8 mouse cellular contexts compared by ENCODE assay signal in genomic region chr2:156145486-156146130, GRCm38 (mm10). TPM values are rescaled to one million over a fixed set of nuclear protein-coding genes. Genes with fewer than 3 reads are reported as not detected.
DNase-seq lines count a peak whose midpoint lies in the region; ATAC-seq and TF ChIP-seq lines count a peak whose summit lies in the region.

No protein-coding gene starts in this region.

- no peaks in the 10 kb centered on the region for H3K4me1 ChIP-seq in lung, embryonic 14.5 days (ENCODE audit: insufficient read depth)
- H3K4me1 ChIP-seq in intestine, embryonic 15.5 days (replicated peaks) = no peaks in the 10 kb centered on the region
- peaks cover 12% of the 10 kb centered on the region for H3K4me1 ChIP-seq in neural tube, embryonic 14.5 days (ENCODE audit: control insufficient read depth, insufficient read depth, low read length)

- TF ChIP-seq CTCF in lung, embryonic 14.5 days (IDR thresholded peaks at IDR 0.05; ENCODE audit: low read depth) = no peak

- H3K27me3 ChIP-seq in lung, embryonic 14.5 days (ENCODE audit: insufficient read depth, low read length) = no peaks in the 10 kb centered on the region
- no peaks in the 10 kb centered on the region for H3K27me3 ChIP-seq in intestine, embryonic 15.5 days (replicated peaks)
- no peaks in the 10 kb centered on the region for H3K27me3 ChIP-seq in neural tube, embryonic 14.5 days (ENCODE audit: control insufficient read depth, insufficient read depth, low read length)

- H3K27ac ChIP-seq in lung, embryonic 14.5 days (ENCODE audit: low read depth) = no peak overlapping the region
- H3K27ac ChIP-seq in intestine, embryonic 15.5 days = no peak overlapping the region
- no peak overlapping the region for H3K27ac ChIP-seq in neural tube, embryonic 14.5 days (ENCODE audit: low read depth, low read length)

- peaks cover 46% of the 10 kb centered on the region for H3K36me3 ChIP-seq in lung, embryonic 14.5 days (ENCODE audit: insufficient read depth)
- peaks cover 5% of the 10 kb centered on the region; the same call in 1 of the 2 replicates for H3K36me3 ChIP-seq in intestine, embryonic 15.5 days
- peaks cover 40% of the 10 kb centered on the region for H3K36me3 ChIP-seq in neural tube, embryonic 14.5 days (ENCODE audit: control insufficient read depth, insufficient read depth, low read length)

- H3K4me2 ChIP-seq in lung, embryonic 14.5 days = peak overlapping the region; percentile 80
- H3K4me2 ChIP-seq in intestine, embryonic 15.5 days (replicated peaks) = peak overlapping the region; percentile 82
- H3K4me2 ChIP-seq in neural tube, embryonic 14.5 days (ENCODE audit: low read depth, low read length) = peak overlapping the region; percentile 71; the same call in 1 of the 2 replicates

- H3K9ac ChIP-seq in lung, embryonic 14.5 days = no peak overlapping the region
- no peak overlapping the region for H3K9ac ChIP-seq in intestine, embryonic 15.5 days
- no peak overlapping the region for H3K9ac ChIP-seq in neural tube, embryonic 14.5 days (replicated peaks; ENCODE audit: low read depth, low read length)

- H3K4me3 ChIP-seq in lung, embryonic 14.5 days (ENCODE audit: low read depth, low read length) = no peak overlapping the region
- H3K4me3 ChIP-seq in intestine, embryonic 15.5 days (replicated peaks) = peak overlapping the region; percentile 78
- H3K4me3 ChIP-seq in neural tube, embryonic 14.5 days (ENCODE audit: low read depth, low read length) = peak overlapping the region; percentile 72; the same call in 1 of the 2 replicates

- no peaks in the 10 kb centered on the region for H3K9me3 ChIP-seq in lung, embryonic 14.5 days (ENCODE audit: low read depth, low read length)
- H3K9me3 ChIP-seq in intestine, embryonic 15.5 days = no peaks in the 10 kb centered on the region
- no peaks in the 10 kb centered on the region for H3K9me3 ChIP-seq in neural tube, embryonic 14.5 days (ENCODE audit: control insufficient read depth, low read length)

- peak; percentile 9 to 18 for DNase-seq in cerebellum, postnatal 10 days
- DNase-seq in cerebellum, postnatal 25 days = no peak
- peak; percentile 24 for DNase-seq in lung, embryonic 14.5 days
- DNase-seq in lung, postnatal 10 days = no peak
- DNase-seq in frontal cortex, postnatal 14 days (ENCODE audit: low spot score in 2 of 2) = no peak
- no peak for DNase-seq in urinary bladder, postnatal 4 days (ENCODE audit: low spot score in 2 of 2)

- 47% methylated on average over 11 of the region's 11 CpGs for WGBS in lung, embryonic 14.5 days
- WGBS in intestine, embryonic 15.5 days = 57% methylated on average over 11 of the region's 11 CpGs
- 56% methylated on average over 11 of the region's 11 CpGs for WGBS in neural tube, embryonic 14.5 days

- no peak for ATAC-seq in lung, embryonic 14.5 days (ENCODE audit: insufficient read depth)
- no peak for ATAC-seq in intestine, embryonic 15.5 days
- ATAC-seq in neural tube, embryonic 14.5 days (ENCODE audit: low read depth) = no peak

RNA-seq across cellular contexts. Expression of gene Nfs1, which starts 1.6 kb away (rescaled TPM):
- 37.5 and 40.9 TPM in 2 replicates for polyA plus RNA-seq in lung, embryonic 14.5 days (2014; fragmentation: Nextera tagmentation; extraction: Ambion mirVana)
- polyA plus RNA-seq in intestine, embryonic 15.5 days (2015; fragmentation: Nextera tagmentation; extraction: Ambion mirVana) = 62.3 and 63.0 TPM in 2 replicates
- polyA plus RNA-seq in neural tube, embryonic 14.5 days (2014; fragmentation: Nextera tagmentation; extraction: Ambion mirVana) = 28.8 and 30.4 TPM in 2 replicates

RNA-seq across cellular contexts. Expression of gene Romo1, which starts 1.8 kb away (rescaled TPM):
- polyA plus RNA-seq in lung, embryonic 14.5 days (2014; fragmentation: Nextera tagmentation; extraction: Ambion mirVana) = 396 and 414 TPM in 2 replicates
- 363 and 370 TPM in 2 replicates for polyA plus RNA-seq in intestine, embryonic 15.5 days (2015; fragmentation: Nextera tagmentation; extraction: Ambion mirVana)
- polyA plus RNA-seq in neural tube, embryonic 14.5 days (2014; fragmentation: Nextera tagmentation; extraction: Ambion mirVana) = 438 and 500 TPM in 2 replicates

RNA-seq across cellular contexts. Expression of gene Gm28036, which starts 18.7 kb away (rescaled TPM):
- 11.0 and 16.6 TPM in 2 replicates for polyA plus RNA-seq in lung, embryonic 14.5 days (2014; fragmentation: Nextera tagmentation; extraction: Ambion mirVana)
- polyA plus RNA-seq in intestine, embryonic 15.5 days (2015; fragmentation: Nextera tagmentation; extraction: Ambion mirVana) = 11.8 and 15.7 TPM in 2 replicates
- 9.5 and 15.3 TPM in 2 replicates for polyA plus RNA-seq in neural tube, embryonic 14.5 days (2014; fragmentation: Nextera tagmentation; extraction: Ambion mirVana)

RNA-seq across cellular contexts. Expression of gene Rbm12, which starts 33.8 kb away (rescaled TPM):
- polyA plus RNA-seq in lung, embryonic 14.5 days (2014; fragmentation: Nextera tagmentation; extraction: Ambion mirVana) = 36.9 and 41.2 TPM in 2 replicates
- 17.8 and 25.8 TPM in 2 replicates for polyA plus RNA-seq in intestine, embryonic 15.5 days (2015; fragmentation: Nextera tagmentation; extraction: Ambion mirVana)
- polyA plus RNA-seq in neural tube, embryonic 14.5 days (2014; fragmentation: Nextera tagmentation; extraction: Ambion mirVana) = 22.2 and 30.9 TPM in 2 replicates

RNA-seq across cellular contexts. Expression of gene Cpne1, which starts 33.8 kb away (rescaled TPM):
- 66.7 and 70.2 TPM in 2 replicates for polyA plus RNA-seq in lung, embryonic 14.5 days (2014; fragmentation: Nextera tagmentation; extraction: Ambion mirVana)
- 48.0 and 48.9 TPM in 2 replicates for polyA plus RNA-seq in intestine, embryonic 15.5 days (2015; fragmentation: Nextera tagmentation; extraction: Ambion mirVana)
- polyA plus RNA-seq in neural tube, embryonic 14.5 days (2014; fragmentation: Nextera tagmentation; extraction: Ambion mirVana) = 22.7 and 29.1 TPM in 2 replicates

Comparison
In these comparisons a context has a peak if more than half of its experiments do, and no peak if none do; other contexts are left out.
1. DNase-seq: peak in cerebellum, postnatal 10 days (2 of 2) and lung, embryonic 14.5 days (single experiment); none in cerebellum, postnatal 25 days (0 of 2), lung, postnatal 10 days (single experiment), frontal cortex, postnatal 14 days (0 of 2) and urinary bladder, postnatal 4 days (0 of 2).
2. Peak in every context shown above with its lines, with median percentiles within 50 percentile points of each other: H3K4me2 ChIP-seq.